Mouse (Mus musculus): ENCODE measurements at regions not wholly inside any gene's neighbourhood (a gene's known extent, or its start where the extent isn't known, plus 50 kb on each side); places are given as distances from the start of the nearest gene placed in this dataset.

DNA sequence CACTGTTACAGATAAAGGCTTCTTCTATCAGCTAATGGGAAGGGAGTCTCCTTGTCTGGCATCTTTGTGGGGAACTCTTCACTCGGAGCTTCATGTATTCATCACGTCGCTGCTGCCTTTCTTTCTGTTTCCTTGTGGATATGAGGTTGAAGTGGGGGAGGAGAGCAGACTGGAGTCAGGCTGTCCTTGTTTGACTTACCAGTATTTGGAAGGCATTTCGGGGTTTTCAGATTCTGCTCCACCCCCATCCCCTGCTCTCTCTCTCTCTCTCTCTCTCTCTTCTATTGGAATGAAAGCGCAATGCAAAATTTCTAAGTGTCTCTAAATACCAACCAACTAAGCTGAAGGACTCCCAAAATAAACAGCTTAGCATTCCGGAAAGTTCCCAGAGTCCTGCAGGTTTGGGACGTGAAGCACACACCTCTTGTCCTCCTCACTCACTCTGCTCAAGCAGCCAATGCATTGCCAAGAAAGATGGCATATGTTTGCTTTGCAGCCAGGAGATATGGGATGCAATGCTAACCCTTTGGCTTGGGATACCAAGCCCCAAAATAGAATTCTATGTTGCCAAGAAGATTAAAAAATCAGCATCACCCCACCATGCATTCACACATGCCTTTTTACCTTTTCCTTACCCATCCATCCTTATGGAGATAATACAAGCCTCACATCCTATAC lies 670.3 kb downstream of the Cdk5rap2 start:
- DNase-seq = no peak

All from lung, postnatal 14 days (tissue).